Mouse (Mus musculus) limb, embryonic 14.5 days (tissue): ENCODE measurements around the gene Rgma. TPM values are rescaled to one million over a fixed set of nuclear protein-coding genes. Genes with fewer than 3 reads are reported as not detected.

Experiments
- ATAC-seq: fragments of 200-750 bp; cut with Nextera tagmentation; 2 replicates; pipeline ENCODE4 v1.8.0; 2017; ENCODE audit warnings: low read depth, moderate number of reproducible peaks, moderate TSS enrichment; ENCODE audit not compliant: low FRiP score
- DNase-seq: peaks from one replicate; pipeline ENCODE4 v3.0.0-alpha.2; 2015; ENCODE audit warnings: low spot score
- H3K27ac ChIP-seq: fragments of 300-500 bp; sonication (generic); replicated peaks from 2 replicates; pipeline ENCODE4 v1.5.1; 2014; ENCODE audit warnings: low read depth, mild to moderate bottlenecking, low read length, moderate library complexity, mixed read lengths
- H3K27me3 ChIP-seq: fragments of 300-500 bp; sonication (generic); 2 replicates; pipeline ENCODE4 v1.6.1; 2014; ENCODE audit warnings: low read length, mixed read lengths; ENCODE audit not compliant: control insufficient read depth, insufficient read depth
- H3K36me3 ChIP-seq: fragments of 300-500 bp; sonication (generic); 2 replicates; pipeline ENCODE4 v1.6.1; 2014; ENCODE audit warnings: mild to moderate bottlenecking, low read length, moderate library complexity, mixed read lengths; ENCODE audit not compliant: control insufficient read depth, insufficient read depth
- H3K4me1 ChIP-seq: fragments of 300-500 bp; sonication (generic); 2 replicates; pipeline ENCODE4 v1.6.1; 2014; ENCODE audit warnings: antibody characterized with exemption, low read length, mixed read lengths; ENCODE audit not compliant: control insufficient read depth, insufficient read depth
- H3K4me2 ChIP-seq: fragments of 300-500 bp; sonication (generic); replicated peaks from 2 replicates; pipeline ENCODE4 v1.6.1; 2014; ENCODE audit warnings: low read depth, mild to moderate bottlenecking, low read length, moderate library complexity; ENCODE audit not compliant: severe bottlenecking
- H3K4me3 ChIP-seq: fragments of 300-500 bp; sonication (generic); replicated peaks from 2 replicates; pipeline ENCODE4 v1.5.1; 2014; ENCODE audit warnings: low read length
- H3K9ac ChIP-seq: fragments of 300-500 bp; sonication (generic); 2 replicates; pipeline ENCODE4 v1.6.1; 2014; ENCODE audit warnings: mild to moderate bottlenecking, low read depth, low read length, moderate library complexity; ENCODE audit not compliant: severe bottlenecking
- H3K9me3 ChIP-seq: fragments of 300-500 bp; sonication (generic); 2 replicates; pipeline ENCODE4 v1.6.1; 2016; ENCODE audit warnings: low read length; ENCODE audit not compliant: control insufficient read depth
- POLR2A ChIP-seq: fragments of 200-500 bp; IDR thresholded peaks from 2 replicates; pipeline ENCODE4 v1.8.0; 2012; ENCODE audit warnings: inconsistent platforms, mild to moderate bottlenecking, moderate library complexity, borderline replicate concordance; ENCODE audit not compliant: insufficient read depth, insufficient read length; ENCODE audit errors: extremely low read depth
- WGBS: fragments of 180-500 bp; shearing (Covaris S2); extraction: QIAGEN DNeasy Blood & Tissue Kit; methylation state at CpG from one replicate; pipeline ENCODE4 v1.1.7; 2014; 5-methylcytosine and 5-hydroxymethylcytosine counted together
- polyA plus RNA-seq, 2 experiments: library from polyadenylated mRNA; depleted of rRNA in 1 of 2; stranded (reverse) in 1 of 2; unstranded in 1 of 2; fragments of >200 nt; fragmentation: Nextera tagmentation in 1 of 2; extraction: Ambion mirVana in 1 of 2; gene quantifications; 2 replicates each; pipeline versions ENCODE4 v1.2.1 to v1.2.3; 2012 to 2014

The Rgma gene
- polyA plus RNA-seq, 2 experiments = 23.5 to 49.1 TPM

- Histone ChIP-seq H3K4me1 (peaks cover 9% of the 10 kb centered on the region; the same call in 1 of the 2 replicates), H3K9ac (no peak overlapping the region), H3K9me3 (no peaks in the 10 kb centered on the region), H3K4me3 (no peak overlapping the region), H3K36me3 (peaks cover 46% of the 10 kb centered on the region), H3K27ac (no peak overlapping the region), H3K27me3 (no peaks in the 10 kb centered on the region), H3K4me2 (no peak overlapping the region)
- DNase-seq (no peak), ATAC-seq (no peak)
- no peak for TF ChIP-seq POLR2A
- 73% methylated on average over 3 of the region's 3 CpGs for WGBS
Measured at GRCm38 (mm10) chr7:73426235-73426634, 50.9 kb downstream of the Rgma start.

DNA sequence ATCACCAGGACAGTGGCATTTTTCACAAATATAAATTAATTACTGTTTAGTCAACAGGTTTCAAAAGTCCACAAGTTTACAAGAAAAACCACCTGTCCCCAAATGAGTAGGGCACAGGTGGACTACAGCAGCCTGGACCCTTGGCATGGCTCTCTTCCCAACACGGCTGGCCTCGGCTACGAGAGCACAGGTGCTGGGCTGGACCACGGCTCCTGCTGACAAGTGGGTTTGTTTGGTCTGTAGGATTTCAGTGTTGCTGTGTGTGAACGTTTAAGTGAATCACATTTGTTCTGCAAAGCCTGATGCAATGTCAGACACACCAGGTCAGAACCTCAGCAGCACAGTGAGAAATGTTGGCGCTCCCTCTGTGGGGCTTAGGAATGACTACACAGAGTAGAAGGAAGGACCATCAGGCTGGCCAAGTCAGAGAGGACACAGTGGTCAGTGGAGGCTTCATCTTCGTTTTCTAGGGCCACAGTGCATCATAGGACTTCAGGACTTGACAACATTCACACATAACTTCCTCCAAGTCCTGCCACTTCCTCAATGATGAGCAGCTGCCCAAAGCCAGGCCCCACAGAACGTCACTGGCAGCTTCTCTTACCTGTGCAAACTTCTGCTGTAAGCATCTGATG, 51.6 kb downstream of the Rgma start:
- DNase-seq (no peak), ATAC-seq (no peak)
- Histone ChIP-seq H3K9me3 (no peaks in the 10 kb centered on the region), H3K4me1 (peaks cover 4% of the 10 kb centered on the region; the same call in 1 of the 2 replicates), H3K36me3 (peaks cover 46% of the 10 kb centered on the region), H3K4me3 (no peak overlapping the region), H3K9ac (no peak overlapping the region), H3K27me3 (no peaks in the 10 kb centered on the region), H3K4me2 (no peak overlapping the region), H3K27ac (no peak overlapping the region)
- 78% methylated on average over 8 of the region's 8 CpGs for WGBS
- no peak for TF ChIP-seq POLR2A

GRCm38 (mm10) chr7:73427794-73428193, 52.5 kb downstream of the Rgma start:
- no peak overlapping the region for H3K4me3 ChIP-seq
- H3K27ac ChIP-seq = no peak overlapping the region
- H3K4me2 ChIP-seq = no peak overlapping the region
- peaks cover 49% of the 10 kb centered on the region for H3K36me3 ChIP-seq
- no peaks in the 10 kb centered on the region for H3K4me1 ChIP-seq
- 94% methylated on average over 6 of the region's 6 CpGs for WGBS
- no peak for DNase-seq
- H3K9me3 ChIP-seq = no peaks in the 10 kb centered on the region
- TF ChIP-seq POLR2A = no peak
- ATAC-seq = no peak
- no peaks in the 10 kb centered on the region for H3K27me3 ChIP-seq
- no peak overlapping the region for H3K9ac ChIP-seq

GRCm38 (mm10) chr7:73428525-73428924, 53.2 kb downstream of the Rgma start:
- Histone ChIP-seq H3K9me3 (no peaks in the 10 kb centered on the region), H3K27ac (no peak overlapping the region), H3K27me3 (no peaks in the 10 kb centered on the region), H3K4me3 (no peak overlapping the region), H3K4me1 (no peaks in the 10 kb centered on the region), H3K4me2 (no peak overlapping the region), H3K36me3 (peaks cover 57% of the 10 kb centered on the region), H3K9ac (no peak overlapping the region)
- ATAC-seq = no peak
- no peak for DNase-seq
- WGBS = 86% methylated on average over 3 of the region's 3 CpGs
- TF ChIP-seq POLR2A = no peak

DNA sequence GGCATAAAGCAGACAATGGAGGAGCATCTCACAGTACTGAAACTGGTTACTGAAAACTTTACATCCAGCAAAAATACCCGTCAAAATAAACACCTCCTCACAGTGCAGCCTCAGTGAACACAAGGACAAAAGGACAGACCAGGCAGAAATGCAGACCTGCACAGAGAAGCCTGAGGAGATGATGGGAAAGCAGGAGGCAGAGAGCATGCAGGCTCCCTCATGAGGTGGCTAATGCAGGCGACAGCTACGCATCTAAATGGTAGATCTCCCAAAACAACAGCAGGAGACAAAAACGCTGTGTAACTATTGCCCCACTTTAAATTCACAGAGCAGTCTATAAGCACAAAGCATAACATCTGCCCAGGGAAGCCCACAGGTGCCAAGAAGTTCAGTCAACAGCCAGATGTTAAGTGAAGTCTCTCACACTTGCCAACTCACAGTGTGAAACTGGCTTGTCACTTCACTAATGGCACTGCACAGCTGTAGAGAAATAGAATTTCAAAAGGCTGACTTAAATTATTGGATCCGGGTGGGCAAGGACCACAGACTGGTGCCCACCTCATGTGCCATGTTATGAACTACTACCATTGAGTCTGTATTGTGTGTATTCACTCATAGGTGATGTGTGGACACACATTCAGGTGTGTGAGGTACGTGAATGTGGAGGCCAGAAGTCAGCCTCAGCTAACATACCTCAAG, 58.5 kb downstream of the Rgma start:
- TF ChIP-seq POLR2A = no peak
- H3K9ac ChIP-seq = no peak overlapping the region
- no peak overlapping the region for H3K4me3 ChIP-seq
- 81% methylated on average over 6 of the region's 6 CpGs for WGBS
- no peak for ATAC-seq
- H3K4me2 ChIP-seq = no peak overlapping the region
- no peak for DNase-seq
- no peaks in the 10 kb centered on the region for H3K27me3 ChIP-seq
- H3K36me3 ChIP-seq = peaks cover 77% of the 10 kb centered on the region
- no peak overlapping the region for H3K27ac ChIP-seq
- no peaks in the 10 kb centered on the region for H3K9me3 ChIP-seq
- H3K4me1 ChIP-seq = no peaks in the 10 kb centered on the region
